Mouse (Mus musculus) spleen, postnatal 36 days (tissue): Measurements from ENCODE around the gene Rplp2.
"Not testable (repeated sequence)": the region's sequence is repeated elsewhere in the genome, so short reads cannot be mapped to it uniquely, and the experiment has no call there.

Experiments used
- DNase-seq, 2 experiments: peaks; one replicate each; pipeline ENCODE4 v3.0.0; 2022; ENCODE audit warnings: low spot score in 2 of 2, mixed read lengths in 1 of 2

Rplp2 gene

DNA sequence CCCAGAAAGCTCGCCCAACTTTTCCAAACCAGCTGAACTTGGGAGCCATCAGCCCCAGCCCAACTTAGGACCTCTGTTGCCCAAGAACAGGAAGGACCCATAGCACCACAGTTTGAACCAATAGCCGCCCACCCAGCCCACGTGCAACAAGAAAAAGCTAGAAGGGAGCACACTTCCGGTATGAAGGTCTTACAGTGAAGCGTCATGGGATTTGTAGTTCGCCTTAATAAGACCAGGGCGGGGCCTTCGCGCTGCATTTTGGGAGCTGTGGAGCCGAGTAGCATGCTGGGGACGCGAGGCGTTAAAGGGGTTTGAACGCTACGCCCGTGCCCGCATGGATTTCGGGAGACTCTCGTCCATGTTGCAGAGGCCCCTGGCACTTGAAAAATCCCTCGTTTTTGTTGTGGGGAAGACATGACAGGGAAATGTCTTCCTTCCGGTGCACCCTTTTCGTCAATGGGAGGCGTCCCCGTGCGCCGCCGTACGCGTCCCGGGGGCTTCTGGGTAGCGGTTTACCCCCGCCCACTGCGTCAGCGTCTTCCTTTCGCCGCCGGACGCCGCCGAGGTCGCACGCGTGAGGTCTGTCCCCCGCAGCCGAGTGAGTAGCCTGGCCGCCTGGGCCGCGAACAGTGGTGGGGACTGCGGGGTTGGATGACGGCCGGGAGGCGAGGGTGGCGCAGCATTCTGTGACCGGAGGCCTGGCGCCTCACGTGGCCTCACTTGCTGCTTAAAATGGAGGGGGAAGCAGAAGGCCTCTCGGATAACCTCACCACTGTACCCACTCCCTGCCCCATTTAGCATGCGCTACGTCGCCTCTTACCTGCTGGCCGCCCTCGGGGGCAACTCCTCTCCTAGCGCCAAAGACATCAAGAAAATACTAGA is at the start of gene Rplp2:
Gene Rplp2, plus strand, starts transcription at position 261 of the 882 bp plus-strand sequence.
- peak; percentile 93 to 94 for DNase-seq

DNA sequence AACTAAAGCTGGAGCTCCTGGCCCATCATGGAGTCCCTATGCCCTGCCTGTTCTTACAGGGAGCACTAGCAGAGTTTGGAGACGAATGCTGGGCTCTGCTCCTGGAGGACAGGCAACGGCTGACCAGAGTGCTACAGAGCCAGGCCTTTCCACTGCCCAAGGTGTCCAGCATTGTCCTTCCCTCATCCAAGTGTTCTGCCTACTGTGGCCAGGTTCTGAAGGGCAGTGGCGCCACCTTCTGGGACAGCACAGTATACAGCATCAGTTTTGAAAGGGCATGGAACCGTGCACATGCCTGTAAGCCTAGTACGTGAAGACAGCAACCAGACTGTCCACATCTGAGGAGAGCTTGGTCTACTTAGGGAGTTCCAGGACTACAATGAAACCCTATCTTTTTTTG is 43.9 kb upstream of the Rplp2 start:
- DNase-seq, result peak; percentile 43

DNA sequence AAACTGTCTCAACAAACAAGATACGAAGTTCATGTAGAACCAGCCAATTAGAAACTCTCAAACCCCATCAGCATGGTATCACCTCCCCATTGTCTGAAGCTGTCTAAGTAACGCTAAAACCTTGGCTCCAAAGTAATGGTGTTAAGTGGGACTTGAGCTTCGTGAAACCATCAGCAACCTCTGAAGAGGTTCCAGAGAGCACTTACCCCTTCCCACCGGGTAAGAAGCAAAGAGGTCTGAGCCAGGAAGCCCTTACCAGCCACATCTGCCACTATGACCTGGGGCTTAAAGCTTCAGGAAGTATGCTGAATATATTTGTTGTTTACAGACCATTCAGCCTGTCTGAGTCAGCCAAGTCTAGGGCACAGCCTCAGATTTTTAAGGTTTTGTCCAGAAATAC is 41.7 kb upstream of the Rplp2 start:
- DNase-seq, result no peak

DNA sequence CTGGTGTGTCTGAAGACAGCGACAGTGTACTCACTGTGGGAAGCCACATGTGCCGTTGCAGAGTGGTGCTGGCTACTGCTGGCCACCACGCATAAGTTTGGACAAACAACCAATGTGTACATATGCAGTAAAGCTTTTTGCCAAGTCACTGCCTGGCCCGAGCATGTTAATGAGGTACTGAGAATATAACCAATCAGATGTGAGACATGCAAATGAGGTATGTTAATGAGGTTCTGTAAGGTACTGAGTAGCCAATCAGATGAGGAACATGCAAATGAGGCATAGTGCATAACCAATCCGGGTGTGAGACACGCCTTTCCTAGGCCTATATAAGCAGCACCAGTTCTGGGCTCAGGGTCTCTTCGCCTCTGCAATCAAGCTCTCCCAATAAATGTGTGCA is 39.5 kb upstream of the Rplp2 start:
- not testable (repeated sequence) for DNase-seq

GRCm38 (mm10) chr7:141408833-141409232 is 38.3 kb upstream of the Rplp2 start:
- peak; percentile 71 to 76 for DNase-seq

DNA sequence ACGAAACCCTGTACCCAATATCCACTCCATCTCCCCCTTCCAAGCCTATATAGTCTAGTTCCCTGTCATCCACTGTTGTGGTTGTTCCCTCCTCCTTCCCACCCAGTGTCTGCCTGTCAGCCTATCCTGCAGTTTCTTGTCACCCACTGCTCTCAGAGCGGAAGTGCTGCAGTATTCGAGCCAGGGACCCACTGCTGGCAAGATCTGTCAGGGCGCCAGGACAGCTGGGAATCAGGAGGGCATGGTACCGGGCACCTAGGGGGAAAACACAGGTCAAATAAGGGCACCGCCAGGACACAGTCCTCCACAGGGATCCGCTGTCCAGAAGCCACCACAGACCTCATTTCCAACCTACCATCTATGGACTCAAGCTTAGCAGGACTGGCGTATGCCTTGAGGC is 36.5 kb upstream of the Rplp2 start:
- DNase-seq, result no peak

GRCm38 (mm10) chr7:141411667-141412066 is 35.5 kb upstream of the Rplp2 start:
- no peak for DNase-seq

- DNase-seq, result no peak
Measured at GRCm38 (mm10) chr7:141413331-141413730, 33.8 kb upstream of the Rplp2 start.

- DNase-seq, result peak; percentile 99 to 100
Measured at GRCm38 (mm10) chr7:141413809-141414584, 33.2 kb upstream of the Rplp2 start, which contains the start of gene Gatd1. Gatd1 (minus strand) TSS chr7:141414136.

- DNase-seq, result no peak
Measured at GRCm38 (mm10) chr7:141416144-141416841, 30.9 kb upstream of the Rplp2 start.

DNA sequence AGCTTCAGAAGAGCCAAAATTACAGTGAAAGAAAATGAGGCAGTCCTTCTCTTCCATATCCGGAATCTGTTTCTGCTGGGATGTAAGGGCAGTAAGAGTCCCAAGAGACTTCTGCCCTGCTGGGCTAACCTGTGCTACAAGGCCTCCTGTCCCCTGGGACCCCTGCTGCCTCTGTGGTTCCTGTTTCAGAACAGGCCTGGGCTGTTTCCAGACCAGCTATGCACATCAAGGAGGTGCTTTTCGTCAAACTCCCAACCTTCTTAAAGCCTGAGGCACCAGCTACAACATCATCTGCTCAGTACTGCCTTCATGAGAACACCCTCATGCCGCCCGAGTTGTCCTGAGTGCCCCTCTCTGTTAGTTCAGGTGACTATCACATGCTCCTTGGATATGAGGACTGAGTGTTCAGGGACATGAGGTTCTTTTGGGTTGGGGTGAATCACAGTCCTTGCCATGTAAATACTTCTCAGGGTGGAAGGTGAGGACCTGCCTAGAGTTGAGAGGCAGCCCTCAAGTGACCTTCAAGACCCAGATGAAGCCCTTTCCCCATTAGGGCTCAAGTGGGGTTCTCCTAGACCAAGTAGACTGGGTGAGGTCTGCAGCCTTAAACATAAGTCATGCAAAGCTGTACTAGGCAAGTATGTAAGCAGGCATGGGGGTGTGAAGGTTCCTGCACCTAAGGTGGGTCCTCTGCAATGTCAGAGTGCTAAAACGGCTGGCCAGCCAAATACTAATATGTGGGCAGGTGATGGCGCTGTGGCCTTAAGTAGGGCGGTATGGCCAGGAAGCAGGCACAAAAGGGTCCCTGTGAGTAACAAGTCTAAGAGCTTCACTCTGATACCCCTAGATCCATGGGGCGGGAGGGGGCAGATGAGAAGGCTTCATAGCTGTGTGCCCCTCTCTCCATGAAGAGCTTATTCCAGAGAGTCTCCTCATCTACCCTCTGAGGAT is 29.2 kb upstream of the Rplp2 start:
- no peak for DNase-seq

DNA sequence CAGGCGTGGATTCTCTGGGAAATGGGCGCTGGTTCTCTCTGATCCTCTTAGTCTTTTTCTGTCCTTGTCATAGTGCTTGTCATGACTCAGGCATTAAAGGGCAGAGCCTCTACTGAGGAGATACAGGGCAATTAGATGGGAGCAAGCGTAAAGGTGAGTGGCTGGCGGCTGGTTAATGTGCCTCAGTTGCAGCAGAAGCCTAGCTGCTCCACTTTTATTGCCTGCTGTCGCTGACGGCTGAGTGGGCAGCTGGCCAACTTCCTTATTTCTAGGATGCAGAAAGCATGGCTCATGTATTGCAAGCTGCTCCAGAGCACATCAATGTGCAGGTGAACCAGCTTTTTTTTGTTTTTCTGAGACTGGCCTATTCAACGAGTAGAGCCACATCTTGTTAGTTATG is 28.2 kb upstream of the Rplp2 start:
- DNase-seq, result no peak

DNA sequence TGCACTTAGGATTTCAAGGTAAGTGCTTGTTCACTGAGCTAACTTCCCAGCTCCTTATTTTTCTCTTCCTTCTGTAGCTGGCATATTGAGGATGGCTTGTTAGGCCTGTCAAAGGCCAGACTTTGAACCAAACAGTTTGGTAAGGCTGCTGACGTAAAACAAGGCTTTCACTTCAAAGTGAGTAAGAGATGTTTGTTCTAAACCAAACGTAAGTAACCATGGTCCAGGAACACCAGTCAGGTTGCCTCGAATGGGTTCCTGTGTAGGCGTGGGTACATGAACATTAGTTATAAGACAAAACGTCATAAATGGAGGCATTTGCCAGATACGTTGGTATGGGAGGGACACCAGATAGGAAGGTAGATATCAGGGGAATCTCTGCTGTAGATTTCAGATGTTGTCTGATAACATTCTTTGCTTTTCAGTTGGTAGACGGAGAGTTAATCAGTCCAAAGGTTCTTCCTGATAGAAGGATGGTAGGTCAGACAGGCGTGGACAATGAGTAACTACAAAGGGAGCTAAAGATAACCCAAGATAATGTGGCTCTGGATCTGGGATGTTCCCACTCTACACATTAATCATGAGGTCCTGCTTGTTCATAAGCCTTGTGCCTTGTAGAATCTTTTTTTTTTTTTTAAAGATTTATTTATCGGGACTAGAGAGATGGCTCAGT is 27.0 kb upstream of the Rplp2 start:
- no peak for DNase-seq

- no peak for DNase-seq
Measured at GRCm38 (mm10) chr7:141423811-141424210, 23.4 kb upstream of the Rplp2 start.

- no peak for DNase-seq
Measured at GRCm38 (mm10) chr7:141426948-141427730, 20.0 kb upstream of the Rplp2 start.

GRCm38 (mm10) chr7:141428701-141429100 is 18.5 kb upstream of the Rplp2 start:
- no peak for DNase-seq

DNA sequence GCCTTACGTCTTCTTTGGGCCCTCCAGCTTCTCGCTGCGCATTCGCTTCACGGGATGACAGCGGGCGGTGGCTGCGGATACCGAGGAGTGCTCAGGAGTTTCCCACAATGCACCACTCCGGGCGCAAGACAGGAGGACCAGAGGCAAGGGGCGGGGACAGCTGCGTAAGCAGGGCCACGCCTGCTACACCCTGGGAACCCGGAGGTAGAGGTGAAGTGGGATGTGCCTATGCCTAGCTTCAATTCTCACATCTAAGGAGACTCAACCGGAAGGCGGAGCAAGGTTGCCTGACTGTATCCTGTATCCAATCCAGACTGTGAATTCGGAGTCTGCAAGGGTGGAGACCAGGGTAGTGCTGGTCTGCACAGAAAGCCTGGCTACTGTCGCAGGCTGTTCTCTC is 17.9 kb upstream of the Rplp2 start, which contains the start of gene Cend1:
Gene Cend1, minus strand, starts transcription at position 182 of the 400 bp plus-strand sequence.
- no peak for DNase-seq

DNA sequence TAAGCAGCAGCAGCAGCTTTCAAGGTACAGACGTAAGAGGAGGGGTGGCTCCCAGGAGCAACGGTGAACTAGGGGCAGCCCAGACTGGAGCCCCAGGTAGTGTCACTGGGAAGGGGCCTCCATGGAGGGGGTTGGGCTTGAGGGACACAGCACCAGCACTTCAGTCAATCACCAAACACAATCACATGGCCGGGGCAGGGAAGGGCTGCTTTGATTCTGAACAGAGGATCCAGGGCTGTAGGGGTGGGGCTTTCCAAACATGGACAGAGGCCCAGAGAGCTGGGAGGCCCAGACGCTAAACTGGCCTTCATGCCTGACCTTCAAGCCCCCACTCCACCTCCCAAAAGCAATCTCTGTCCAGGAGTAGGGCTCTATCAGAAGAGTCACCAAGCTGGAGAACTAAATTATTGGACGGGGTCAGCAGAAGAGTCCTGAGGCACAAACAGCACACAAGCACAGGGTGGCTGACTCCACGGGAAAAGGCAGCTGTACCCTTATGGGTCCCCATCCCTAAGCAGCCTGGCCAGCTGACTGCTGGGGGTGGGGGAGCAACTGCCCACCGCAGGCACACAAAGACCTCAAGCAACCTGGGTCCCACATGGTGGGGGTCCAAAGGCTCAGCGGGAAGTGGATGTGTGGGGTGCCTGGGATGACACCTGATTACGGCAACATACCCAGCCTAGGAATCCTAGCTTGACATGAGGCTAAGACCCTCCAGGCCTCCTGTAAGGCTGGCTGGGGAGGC is 17.2 kb upstream of the Rplp2 start:
- no peak for DNase-seq
